Mouse (Mus musculus): ENCODE data around the gene Rab5c. TPM values are rescaled to one million over a fixed set of nuclear protein-coding genes. Genes with fewer than 3 reads are reported as not detected.

Gene Rab5c
- total RNA-seq, 2 experiments from 2014 or later, result 40.4 to 43.1 TPM

DNA sequence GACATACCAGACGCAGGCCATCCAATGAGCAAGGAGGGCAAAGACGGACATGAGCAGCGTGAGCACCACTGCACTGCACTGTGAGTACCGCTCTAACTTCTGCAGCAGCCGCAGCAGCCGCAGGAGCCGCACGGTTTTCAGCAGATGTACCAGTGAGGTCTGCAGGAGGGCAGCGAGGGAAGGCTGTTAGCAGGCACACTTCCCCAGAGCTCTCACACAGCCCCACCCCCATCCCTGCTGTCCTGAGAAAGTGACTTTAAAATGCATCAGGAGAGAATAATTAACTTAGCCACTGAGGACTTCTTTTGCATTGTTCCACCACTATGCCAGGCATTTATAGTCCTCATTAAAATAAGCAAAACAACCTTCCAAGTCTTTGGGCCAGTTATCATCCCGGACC is 14.3 kb upstream of the Rab5c start:
- no peak for DNase-seq

DNA sequence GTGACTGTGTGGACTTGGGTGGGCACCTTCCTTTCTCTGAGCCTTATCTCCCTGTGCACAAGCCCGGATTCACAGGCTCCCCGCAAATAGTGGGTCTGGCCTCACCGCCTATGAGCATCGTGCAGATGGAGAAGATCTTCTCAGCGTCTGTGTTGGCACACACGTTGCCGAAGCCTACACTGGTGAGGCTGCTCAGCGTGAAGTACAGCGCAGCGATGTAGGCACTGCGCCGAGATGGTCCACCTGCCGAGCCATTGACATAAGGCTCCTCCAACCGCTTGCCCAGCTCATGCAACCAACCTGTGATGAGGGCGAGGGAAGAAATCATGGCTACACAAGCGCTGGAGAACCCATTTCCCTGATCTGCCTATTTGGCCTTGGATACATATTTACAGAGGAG is 12.1 kb upstream of the Rab5c start:
- no peak for DNase-seq

- no peak for DNase-seq
These were observed 11.5 kb upstream of the Rab5c start for GRCm38 (mm10) chr11:100749469-100749868.

GRCm38 (mm10) chr11:100748620-100749019 is 10.6 kb upstream of the Rab5c start:
- no peak for DNase-seq

- DNase-seq, result no peak
These were observed 9.1 kb upstream of the Rab5c start for GRCm38 (mm10) chr11:100747114-100747513.

DNA sequence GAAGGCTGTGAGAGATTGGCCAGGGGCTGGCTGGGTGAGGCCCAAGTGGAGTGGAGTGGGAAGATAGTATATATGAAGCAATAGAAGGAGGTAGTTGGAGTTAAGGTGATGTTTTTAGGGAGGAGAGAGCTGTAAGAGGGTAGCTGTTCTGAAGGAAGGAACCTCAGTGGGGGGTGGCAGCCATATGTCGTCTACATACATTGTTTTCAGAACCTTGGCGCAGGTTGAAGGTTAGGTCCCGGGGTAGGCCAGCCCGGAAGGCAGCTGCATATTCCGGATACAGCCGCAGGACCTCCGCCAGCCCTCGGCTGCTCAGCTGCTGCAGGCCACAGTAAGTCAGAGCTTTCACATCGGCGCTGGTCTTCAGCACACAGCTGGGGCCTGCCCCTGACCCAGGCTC is 8.5 kb upstream of the Rab5c start:
- DNase-seq, result no peak

GRCm38 (mm10) chr11:100745085-100745484 is 7.1 kb upstream of the Rab5c start:
- no peak for DNase-seq

- peak; percentile 73 for DNase-seq
These were observed 3.3 kb upstream of the Rab5c start for GRCm38 (mm10) chr11:100741348-100741747.

GRCm38 (mm10) chr11:100738749-100739148 is 734 bp upstream of the Rab5c start:
- no peak for DNase-seq

DNA sequence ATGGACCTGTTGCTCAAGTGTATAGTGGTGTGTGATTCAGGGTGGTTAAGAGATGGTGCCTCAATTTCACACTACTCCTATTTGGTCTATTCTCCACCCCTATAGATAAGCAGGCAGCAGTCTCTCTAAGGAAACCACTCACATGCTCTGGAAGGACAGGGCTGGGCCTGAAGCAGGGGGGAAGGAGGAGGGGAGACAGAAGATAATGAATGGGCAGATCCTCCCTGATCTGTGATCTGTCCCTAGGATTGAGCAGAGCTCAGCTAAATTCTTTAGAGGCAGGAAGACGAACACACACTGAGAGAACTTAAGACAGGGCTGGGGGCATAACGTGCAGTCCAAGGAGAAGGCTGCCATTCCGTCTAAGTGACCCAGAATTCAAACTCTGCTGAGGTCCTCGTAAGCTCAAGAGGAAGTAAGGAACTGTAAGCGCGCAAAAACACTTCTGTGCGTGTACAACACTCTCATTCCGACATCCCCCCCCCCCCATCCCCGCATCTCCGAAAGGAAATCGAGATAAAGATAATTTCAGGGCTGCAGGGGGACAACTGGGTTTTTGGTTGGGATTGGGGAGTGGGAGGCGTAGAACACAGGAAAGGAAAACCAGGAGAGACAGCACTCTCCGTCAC is 796 bp downstream of the Rab5c start:
- DNase-seq, result no peak

GRCm38 (mm10) chr11:100736746-100737080 is 1.3 kb downstream of the Rab5c start:
- no peak for DNase-seq

- DNase-seq, result no peak
These were observed 1.9 kb downstream of the Rab5c start for GRCm38 (mm10) chr11:100735954-100736745.

- DNase-seq, result no peak
These were observed 2.7 kb downstream of the Rab5c start for GRCm38 (mm10) chr11:100735134-100735865.

DNA sequence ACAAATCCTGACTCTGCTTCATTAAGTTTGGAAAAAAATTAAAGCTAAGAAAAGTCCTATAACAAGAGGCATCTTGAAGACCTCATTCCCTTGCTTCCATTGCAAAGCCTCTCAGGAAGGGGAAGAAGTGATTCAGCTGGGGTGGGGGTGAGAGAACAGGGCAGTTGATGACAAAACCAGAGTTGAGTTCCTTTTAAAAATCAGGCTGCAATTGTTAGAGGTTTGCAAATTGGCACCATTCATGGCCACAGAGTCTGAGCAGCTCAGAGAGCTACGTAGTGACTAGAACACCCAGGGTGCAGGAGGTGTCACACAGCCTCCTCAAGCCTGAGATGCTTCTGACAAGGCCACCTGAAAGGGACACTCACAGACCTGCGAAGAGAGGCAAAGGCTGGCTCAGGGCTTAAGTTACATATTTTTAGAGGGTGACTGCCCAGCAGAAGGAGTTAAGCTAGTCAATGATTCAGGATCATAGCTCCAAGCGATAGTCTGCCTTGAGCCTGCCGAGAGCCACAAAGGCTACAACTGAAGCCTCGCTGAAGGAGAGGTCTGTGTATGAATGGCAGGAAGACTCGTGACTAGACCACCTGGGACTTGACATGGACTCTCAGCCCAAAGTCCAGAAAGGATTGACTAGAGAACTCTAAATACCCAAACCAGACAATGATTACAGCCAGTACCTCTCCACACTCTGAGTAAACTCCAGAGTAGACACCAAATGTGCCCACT is 7.4 kb downstream of the Rab5c start:
- DNase-seq, result no peak

DNA sequence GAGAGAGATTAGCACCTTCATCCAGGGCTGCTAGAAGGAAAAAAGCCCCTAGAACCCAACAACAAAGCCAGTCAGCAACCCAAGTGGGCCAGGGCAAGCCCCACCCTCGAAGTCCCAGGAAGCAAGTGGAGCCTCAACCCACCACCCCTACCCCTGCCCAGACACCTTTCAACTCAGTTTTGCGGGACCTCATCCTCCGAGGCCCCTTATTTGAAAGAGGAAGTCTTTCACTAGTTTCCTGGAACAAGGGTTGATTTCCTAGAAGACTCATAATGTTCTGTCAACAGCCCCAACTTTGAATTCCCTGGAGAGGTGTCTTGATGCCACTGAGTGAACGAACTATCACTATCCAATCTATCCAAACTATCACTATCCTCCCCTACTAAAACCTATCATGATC is 8.0 kb downstream of the Rab5c start:
- DNase-seq, result no peak

- DNase-seq, result peak; percentile 44
These were observed 9.4 kb downstream of the Rab5c start for GRCm38 (mm10) chr11:100728601-100729000.

DNA sequence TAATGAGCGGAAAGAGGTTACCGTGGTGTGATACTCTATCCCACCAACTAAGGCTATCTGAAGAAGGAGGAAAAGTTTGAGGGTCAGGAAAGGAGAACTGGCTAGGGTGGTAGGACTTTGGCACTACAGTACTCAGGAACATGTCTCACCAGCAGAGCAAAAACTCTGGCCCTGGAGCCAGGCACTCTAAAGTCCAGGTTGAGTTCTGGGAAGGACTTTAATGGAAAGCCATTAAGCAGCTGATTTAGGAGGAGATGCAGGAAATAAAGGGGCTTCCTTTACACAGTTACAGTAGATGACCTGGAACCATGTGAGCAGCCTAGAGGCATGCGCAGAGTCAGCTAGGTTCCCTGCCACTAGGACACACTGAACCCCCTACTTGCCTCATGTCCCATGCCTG is 10.8 kb downstream of the Rab5c start:
- DNase-seq, result no peak

- DNase-seq, result peak; percentile 49
These were observed 13.0 kb downstream of the Rab5c start for GRCm38 (mm10) chr11:100724919-100725512.

DNA sequence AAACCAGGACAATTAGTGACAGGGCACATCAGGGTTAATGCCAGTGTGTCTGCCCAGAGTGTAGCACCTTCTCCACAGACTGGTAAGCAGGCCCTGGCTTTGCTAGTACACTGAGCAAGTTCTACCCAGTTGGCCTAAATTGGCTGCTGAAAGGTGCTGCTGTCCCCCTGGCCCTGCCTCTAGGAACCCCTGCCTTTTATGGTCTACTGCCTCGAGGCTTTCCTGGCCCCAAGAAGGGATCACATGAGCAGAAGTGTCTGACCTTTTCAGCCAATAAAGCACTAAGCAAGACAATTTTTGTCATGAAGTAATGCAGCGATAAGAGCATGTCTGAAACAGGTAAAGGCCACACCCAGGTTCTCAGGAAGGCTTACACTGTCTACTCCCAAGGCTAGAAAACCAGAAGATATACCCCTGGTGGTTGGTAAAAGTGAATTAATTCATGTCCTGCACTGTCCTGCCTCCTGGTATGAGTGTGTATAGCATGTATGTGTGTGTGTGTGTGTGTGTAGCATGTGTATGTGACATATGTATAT is 15.5 kb downstream of the Rab5c start:
- DNase-seq, result no peak

- no peak for DNase-seq
These were observed 16.1 kb downstream of the Rab5c start for GRCm38 (mm10) chr11:100721776-100722492.

DNA sequence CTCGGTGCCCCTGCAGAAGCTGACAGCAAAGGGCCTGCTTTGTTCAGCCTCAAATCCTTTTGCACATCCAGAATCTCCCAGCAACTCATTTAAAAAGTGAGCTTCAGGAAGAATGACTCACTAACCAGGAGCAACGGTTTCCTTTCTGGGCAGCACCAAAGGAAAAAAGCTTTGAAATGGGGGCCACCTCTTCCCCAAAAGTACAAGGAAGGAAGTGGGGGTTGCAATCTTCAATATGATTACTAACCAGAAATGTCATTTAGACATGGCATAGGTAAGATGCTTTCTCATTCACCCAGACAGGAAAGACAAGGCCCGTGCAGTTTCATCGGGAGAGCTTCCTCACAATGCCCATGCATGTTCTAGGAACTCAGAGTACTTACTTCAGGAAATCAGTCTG is 16.8 kb downstream of the Rab5c start:
- no peak for DNase-seq

Data from gastrocnemius, postnatal 25 days (tissue).